ENCODE assay signal across 20 mouse cellular contexts in genomic region chr1:144167761-144168160, GRCm38 (mm10). TPM values are rescaled to one million over a fixed set of nuclear protein-coding genes. Genes with fewer than 3 reads are reported as not detected.
"Had no signal": no experiment of that assay in that cellular context is flagged by ENCODE, and none has a peak within 500 bp of the region (broad histone marks: within the 10 kb centered on the region; RNA-seq: fewer than 3 reads in every experiment).

No protein-coding gene starts in this region.

- H3K9me3 ChIP-seq: midbrain, embryonic 10.5 days; midbrain, embryonic 12.5 days; neural tube, embryonic 13.5 days; neural tube, embryonic 15.5 days had no signal

- H3K27ac ChIP-seq: midbrain, embryonic 10.5 days; midbrain, embryonic 12.5 days; neural tube, embryonic 13.5 days; neural tube, embryonic 15.5 days had no signal

- H3K9ac ChIP-seq: lung, embryonic 14.5 days; midbrain, embryonic 12.5 days; neural tube, embryonic 13.5 days; neural tube, embryonic 15.5 days had no signal

- ATAC-seq: midbrain, embryonic 16.5 days had no signal

- H3K36me3 ChIP-seq: midbrain, embryonic 10.5 days; midbrain, embryonic 12.5 days; neural tube, embryonic 13.5 days; neural tube, embryonic 15.5 days had no signal

- H3K27me3 ChIP-seq: midbrain, embryonic 12.5 days; neural tube, embryonic 13.5 days; neural tube, embryonic 15.5 days had no signal

- DNase-seq: lung, embryonic 14.5 days; lung, postnatal 10 days; lung, postnatal 4 days; midbrain, embryonic 14.5 days; retina, postnatal 1 day; right cerebral cortex, adult 18-20 months; right cerebral cortex, postnatal 25 days; right cerebral cortex, postnatal 4 days; spleen, adult 18-20 months; thymus, adult 18-20 months; thymus, postnatal 14 days; thymus, postnatal 36 days had no signal

- H3K4me3 ChIP-seq: midbrain, embryonic 10.5 days; midbrain, embryonic 12.5 days; myocyte; neural tube, embryonic 13.5 days; neural tube, embryonic 15.5 days had no signal

- H3K4me2 ChIP-seq: lung, embryonic 14.5 days; midbrain, embryonic 12.5 days; neural tube, embryonic 13.5 days; neural tube, embryonic 15.5 days had no signal

- H3K4me1 ChIP-seq: midbrain, embryonic 10.5 days; midbrain, embryonic 12.5 days; neural tube, embryonic 13.5 days; neural tube, embryonic 15.5 days had no signal

RNA-seq across cellular contexts. Expression of gene Rgs13, which starts 9.4 kb away (rescaled TPM):
- total RNA-seq: megakaryocyte, adult 5-6 weeks; megakaryocyte-erythroid progenitor cell, adult 5-6 weeks had no signal
- polyA plus RNA-seq: lung, embryonic 14.5 days; myocyte had no signal
